Mouse (Mus musculus): Measurements from ENCODE around the gene Vegfd. TPM values are rescaled to one million over a fixed set of nuclear protein-coding genes. Genes with fewer than 3 reads are reported as not detected.

The Vegfd gene
- total and polyA plus RNA-seq, 3 experiments = 0.06 TPM; not detected in 2

GRCm38 (mm10) chrX:164398456-164398855, 25.3 kb downstream of the Vegfd start:
- Histone ChIP-seq H3K27me3 (ENCODE audit: control insufficient read depth in 1 of 2, insufficient read depth in 2 of 2, low read length in 2 of 2) (no peaks in the 10 kb centered on the region), H3K4me3 (ENCODE audit: control insufficient read depth in 1 of 2, insufficient read depth in 1 of 2, low read depth in 2 of 2, low read length in 2 of 2) (no peak overlapping the region), H3K36me3 (ENCODE audit: control insufficient read depth in 1 of 2, insufficient read depth in 2 of 2, low read length in 2 of 2) (peaks cover 0 to 3% of the 10 kb centered on the region in 2 experiments; a peak in 1 of 4 replicates), H3K79me2 (ENCODE audit: control insufficient read depth, insufficient read depth, low read length, poor library complexity) (no peaks in the 10 kb centered on the region), H3K27ac (ENCODE audit: control insufficient read depth, low read depth, low read length) (no peak overlapping the region), H3K9ac (ENCODE audit: control insufficient read depth, low read depth, low read length, poor library complexity, severe bottlenecking) (no peak overlapping the region), H3K9me3 (replicated peaks; ENCODE audit: insufficient read depth, low read length) (no peaks in the 10 kb centered on the region), H3K4me1 (ENCODE audit: control insufficient read depth in 1 of 2, insufficient read depth in 2 of 2, low read length in 2 of 2) (peaks cover 0 to 3% of the 10 kb centered on the region in 2 experiments; a peak in 1 of 4 replicates)
- TF ChIP-seq MAFK (IDR thresholded peaks at IDR 0.05; ENCODE audit: borderline replicate concordance, low read depth, low read length) (no peak), RAD21 (IDR thresholded peaks at IDR 0.05; ENCODE audit: low read depth, low read length) (peak; percentile 88), POLR2AphosphoS2 (IDR thresholded peaks at IDR 0.05; ENCODE audit: low read length) (no peak), ZC3H11A (IDR thresholded peaks at IDR 0.05; ENCODE audit: low read depth, low read length) (peak; percentile 69), CTCF (IDR thresholded peaks at IDR 0.05 in 2 of 3, conservative IDR thresholded peaks at IDR 0.05 in 1 of 3; ENCODE audit: control insufficient read depth in 1 of 3, insufficient read depth in 1 of 3, low read depth in 2 of 3, low read length in 3 of 3, poor library complexity in 1 of 3, severe bottlenecking in 1 of 3) (peak; percentile 13 to 79 (median 44); a peak in 5 of 6 replicates), SMC3 (IDR thresholded peaks at IDR 0.05; ENCODE audit: low read depth, low read length) (peak; percentile 85)
- peak; percentile 63 for DNase-seq (ENCODE audit: low read depth, low spot score)

- Histone ChIP-seq H3K9ac (ENCODE audit: control insufficient read depth, low read depth, low read length, poor library complexity, severe bottlenecking) (no peak overlapping the region), H3K9me3 (replicated peaks; ENCODE audit: insufficient read depth, low read length) (no peaks in the 10 kb centered on the region), H3K36me3 (ENCODE audit: control insufficient read depth in 1 of 2, insufficient read depth in 2 of 2, low read length in 2 of 2) (no peaks in the 10 kb centered on the region), H3K27me3 (ENCODE audit: control insufficient read depth in 1 of 2, insufficient read depth in 2 of 2, low read length in 2 of 2) (no peaks in the 10 kb centered on the region), H3K4me3 (ENCODE audit: control insufficient read depth in 1 of 2, insufficient read depth in 1 of 2, low read depth in 2 of 2, low read length in 2 of 2) (no peak overlapping the region), H3K27ac (ENCODE audit: control insufficient read depth, low read depth, low read length) (no peak overlapping the region), H3K4me1 (ENCODE audit: control insufficient read depth in 1 of 2, insufficient read depth in 2 of 2, low read length in 2 of 2) (no peaks in the 10 kb centered on the region), H3K79me2 (ENCODE audit: control insufficient read depth, insufficient read depth, low read length, poor library complexity) (no peaks in the 10 kb centered on the region)
- TF ChIP-seq HCFC1 (IDR thresholded peaks at IDR 0.05; ENCODE audit: low read depth, low read length) (no peak), UBTF (IDR thresholded peaks at IDR 0.05; ENCODE audit: borderline replicate concordance, insufficient read depth, low read depth, low read length) (no peak), JUND (IDR thresholded peaks at IDR 0.05; ENCODE audit: low read depth, low read length) (no peak), ZNF384 (IDR thresholded peaks at IDR 0.05; ENCODE audit: low read depth, low read length) (no peak), MAFK (IDR thresholded peaks at IDR 0.05; ENCODE audit: borderline replicate concordance, low read depth, low read length) (no peak), NELFE (IDR thresholded peaks at IDR 0.05; ENCODE audit: low read depth, low read length) (no peak), TAL1 (IDR thresholded peaks at IDR 0.05; ENCODE audit: low read length) (no peak)
- DNase-seq (ENCODE audit: low read depth, low spot score) = no peak
Measured at GRCm38 (mm10) chrX:164405080-164405649, 32.0 kb downstream of the Vegfd start.
